Mouse (Mus musculus): ENCODE results near the gene Fam120b. TPM values are rescaled to one million over a fixed set of nuclear protein-coding genes. Genes with fewer than 3 reads are reported as not detected.

Gene Fam120b
- polyA plus RNA-seq, 1 experiment from 2014 or later, result 40.4 TPM

GRCm38 (mm10) chr17:15372931-15373652, 22.9 kb upstream of the Fam120b start:
- H3K27me3 ChIP-seq, result peaks cover 23% of the 10 kb centered on the region
- H3K4me2 ChIP-seq (replicated peaks), result peak overlapping the region; percentile 83
- no peak for ATAC-seq (ENCODE audit: low FRiP score, low read depth)
- no peaks in the 10 kb centered on the region for H3K9me3 ChIP-seq
- H3K4me3 ChIP-seq, result peak overlapping the region; percentile 86
- 65% methylated on average over 15 of the region's 15 CpGs for WGBS
- peak overlapping the region; percentile 91 for H3K9ac ChIP-seq (replicated peaks)
- peaks cover 69% of the 10 kb centered on the region for H3K4me1 ChIP-seq
- H3K27ac ChIP-seq (replicated peaks), result peak overlapping the region; percentile 69
- peaks cover 37% of the 10 kb centered on the region for H3K36me3 ChIP-seq

GRCm38 (mm10) chr17:15374321-15375141, 21.5 kb upstream of the Fam120b start:
- Histone ChIP-seq H3K27me3 (peaks cover 28% of the 10 kb centered on the region), H3K4me1 (peaks cover 72% of the 10 kb centered on the region), H3K4me2 (replicated peaks) (peak overlapping the region; percentile 83), H3K4me3 (peak overlapping the region; percentile 86), H3K36me3 (peaks cover 22% of the 10 kb centered on the region), H3K9ac (replicated peaks) (peak overlapping the region; percentile 91), H3K9me3 (no peaks in the 10 kb centered on the region), H3K27ac (replicated peaks) (peak overlapping the region; percentile 99)
- no peak for ATAC-seq (ENCODE audit: low FRiP score, low read depth)
- 1% methylated on average over 50 of the region's 50 CpGs for WGBS

GRCm38 (mm10) chr17:15375224-15375623, 20.8 kb upstream of the Fam120b start:
- peaks cover 15% of the 10 kb centered on the region for H3K36me3 ChIP-seq
- ATAC-seq (ENCODE audit: low FRiP score, low read depth), result no peak
- H3K4me1 ChIP-seq, result peaks cover 72% of the 10 kb centered on the region
- H3K27me3 ChIP-seq, result peaks cover 32% of the 10 kb centered on the region
- 0% methylated on average over 18 of the region's 18 CpGs for WGBS
- peak overlapping the region; percentile 91 for H3K9ac ChIP-seq (replicated peaks)
- peak overlapping the region; percentile 99 for H3K27ac ChIP-seq (replicated peaks)
- H3K4me2 ChIP-seq (replicated peaks), result peak overlapping the region; percentile 83
- no peaks in the 10 kb centered on the region for H3K9me3 ChIP-seq
- H3K4me3 ChIP-seq, result peak overlapping the region; percentile 86

GRCm38 (mm10) chr17:15375701-15376493, 20.1 kb upstream of the Fam120b start:
- peak; percentile 57 for ATAC-seq (ENCODE audit: low FRiP score, low read depth)
- peaks cover 26% of the 10 kb centered on the region for H3K27me3 ChIP-seq
- peak overlapping the region; percentile 86 for H3K4me3 ChIP-seq
- no peaks in the 10 kb centered on the region for H3K9me3 ChIP-seq
- peaks cover 9% of the 10 kb centered on the region for H3K36me3 ChIP-seq
- WGBS, result under 1% methylated on average over 68 of the region's 69 CpGs
- peak overlapping the region; percentile 91 for H3K9ac ChIP-seq (replicated peaks)
- peak overlapping the region; percentile 99 for H3K27ac ChIP-seq (replicated peaks)
- peak overlapping the region; percentile 83 for H3K4me2 ChIP-seq (replicated peaks)
- H3K4me1 ChIP-seq, result peaks cover 71% of the 10 kb centered on the region

GRCm38 (mm10) chr17:15376494-15377181, 19.4 kb upstream of the Fam120b start, which contains the start of gene Dll1:
Gene Dll1 (minus strand): TSS chr17:15376872.
- H3K4me1 ChIP-seq, result peaks cover 73% of the 10 kb centered on the region
- peaks cover 33% of the 10 kb centered on the region for H3K27me3 ChIP-seq
- peak within 1 kb of the TSS; percentile 86 for H3K4me3 ChIP-seq
- H3K27ac ChIP-seq (replicated peaks), result peak within 1 kb of the TSS; percentile 99
- H3K36me3 ChIP-seq, result peaks cover 6% of the 10 kb centered on the region; the same call in 1 of the 2 replicates
- ATAC-seq (ENCODE audit: low FRiP score, low read depth), result peak; percentile 28
- H3K9me3 ChIP-seq, result no peaks in the 10 kb centered on the region
- WGBS, result under 1% methylated on average over 36 of the region's 36 CpGs
- H3K9ac ChIP-seq (replicated peaks), result peak within 1 kb of the TSS; percentile 91
- H3K4me2 ChIP-seq (replicated peaks), result peak within 1 kb of the TSS; percentile 83

GRCm38 (mm10) chr17:15377901-15378300, 18.1 kb upstream of the Fam120b start:
- Histone ChIP-seq H3K4me1 (peaks cover 73% of the 10 kb centered on the region), H3K27ac (replicated peaks) (peak overlapping the region; percentile 89), H3K9ac (replicated peaks) (peak overlapping the region; percentile 35; the same call in 1 of the 2 replicates), H3K9me3 (no peaks in the 10 kb centered on the region), H3K27me3 (peaks cover 35% of the 10 kb centered on the region), H3K4me3 (no peak overlapping the region), H3K36me3 (peaks cover 6% of the 10 kb centered on the region; the same call in 1 of the 2 replicates), H3K4me2 (replicated peaks) (peak overlapping the region; percentile 83)
- no peak for ATAC-seq (ENCODE audit: low FRiP score, low read depth)
- WGBS, result 0% methylated on average over 1 of the region's 1 CpGs

GRCm38 (mm10) chr17:15378413-15379109, 17.4 kb upstream of the Fam120b start:
- peak; percentile 14 for ATAC-seq (ENCODE audit: low FRiP score, low read depth)
- peak overlapping the region; percentile 32 for H3K9ac ChIP-seq (replicated peaks)
- H3K4me2 ChIP-seq (replicated peaks), result peak overlapping the region; percentile 83
- peak overlapping the region; percentile 89 for H3K27ac ChIP-seq (replicated peaks)
- WGBS, result 1% methylated on average over 15 of the region's 15 CpGs
- H3K27me3 ChIP-seq, result peaks cover 31% of the 10 kb centered on the region
- no peaks in the 10 kb centered on the region for H3K36me3 ChIP-seq
- H3K4me3 ChIP-seq, result no peak overlapping the region
- peaks cover 67% of the 10 kb centered on the region for H3K4me1 ChIP-seq
- no peaks in the 10 kb centered on the region for H3K9me3 ChIP-seq

- Histone ChIP-seq H3K9me3 (no peaks in the 10 kb centered on the region), H3K4me3 (peak overlapping the region; percentile 43), H3K27me3 (peaks cover 29% of the 10 kb centered on the region), H3K36me3 (no peaks in the 10 kb centered on the region), H3K27ac (replicated peaks) (peak overlapping the region; percentile 89), H3K9ac (replicated peaks) (peak overlapping the region; percentile 29; the same call in 1 of the 2 replicates), H3K4me1 (peaks cover 57% of the 10 kb centered on the region), H3K4me2 (replicated peaks) (peak overlapping the region; percentile 83)
- no peak for ATAC-seq (ENCODE audit: low FRiP score, low read depth)
- 6% methylated on average over 17 of the region's 17 CpGs for WGBS
Observed at GRCm38 (mm10) chr17:15379741-15380526, 16.1 kb upstream of the Fam120b start.

- peak overlapping the region; percentile 29; the same call in 1 of the 2 replicates for H3K9ac ChIP-seq (replicated peaks)
- ATAC-seq (ENCODE audit: low FRiP score, low read depth), result peak; percentile 53
- peak overlapping the region; percentile 89 for H3K27ac ChIP-seq (replicated peaks)
- H3K4me2 ChIP-seq (replicated peaks), result peak overlapping the region; percentile 83
- peak overlapping the region; percentile 43 for H3K4me3 ChIP-seq
- no peaks in the 10 kb centered on the region for H3K36me3 ChIP-seq
- H3K27me3 ChIP-seq, result peaks cover 29% of the 10 kb centered on the region
- H3K9me3 ChIP-seq, result no peaks in the 10 kb centered on the region
- H3K4me1 ChIP-seq, result peaks cover 57% of the 10 kb centered on the region
- WGBS, result under 1% methylated on average over 27 of the region's 27 CpGs
Observed at GRCm38 (mm10) chr17:15380641-15381051, 15.4 kb upstream of the Fam120b start.
